Comparison of ENCODE assay signal across 27 mouse cellular contexts in genomic region chr12:96090995-96091394, GRCm38 (mm10).
DNase-seq lines count a peak whose midpoint lies in the region; ATAC-seq and TF ChIP-seq lines count a peak whose summit lies in the region.
"Had no signal": no experiment of that assay in that cellular context is flagged by ENCODE, and none has a peak within 500 bp of the region (broad histone marks: within the 10 kb centered on the region; RNA-seq: fewer than 3 reads in every experiment).

No protein-coding gene starts in this region.

- no peaks in the 10 kb centered on the region for H3K36me3 ChIP-seq in kidney, postnatal 0 days (ENCODE audit: insufficient read depth, low read length)
- H3K36me3 ChIP-seq in lung, embryonic 14.5 days (ENCODE audit: insufficient read depth) = no peaks in the 10 kb centered on the region
- H3K36me3 ChIP-seq: embryonic facial prominence, embryonic 13.5 days; embryonic facial prominence, embryonic 15.5 days; forebrain, embryonic 10.5 days; forebrain, embryonic 12.5 days; G1E had no signal

- WGBS in kidney, postnatal 0 days = 92% methylated on average over 2 of the region's 2 CpGs
- 91% methylated on average over 2 of the region's 2 CpGs for WGBS in lung, embryonic 14.5 days
- 87% methylated on average over 2 of the region's 2 CpGs for WGBS in lung, adult 2 months

- H3K4me2 ChIP-seq in kidney, postnatal 0 days (ENCODE audit: low read length) = no peak overlapping the region
- H3K4me2 ChIP-seq in lung, embryonic 14.5 days = no peak overlapping the region
- H3K4me2 ChIP-seq: embryonic facial prominence, embryonic 13.5 days; embryonic facial prominence, embryonic 15.5 days; forebrain, embryonic 12.5 days had no signal

- TF ChIP-seq POLR2A in lung, adult 2 months (IDR thresholded peaks at IDR 0.05; ENCODE audit: borderline replicate concordance, extremely low read depth, low read depth, low read length) = no peak

- no peak overlapping the region for H3K9ac ChIP-seq in kidney, postnatal 0 days (ENCODE audit: low read depth, low read length)
- no peak overlapping the region for H3K9ac ChIP-seq in lung, embryonic 14.5 days
- H3K9ac ChIP-seq: embryonic facial prominence, embryonic 13.5 days; embryonic facial prominence, embryonic 15.5 days; forebrain, embryonic 12.5 days had no signal

- H3K4me3 ChIP-seq in kidney, postnatal 0 days (replicated peaks; ENCODE audit: low read depth, low read length) = no peak overlapping the region
- H3K4me3 ChIP-seq in lung, embryonic 14.5 days (ENCODE audit: low read depth, low read length) = no peak overlapping the region
- no peak overlapping the region for H3K4me3 ChIP-seq in lung, adult 2 months (replicated peaks; ENCODE audit: extremely low read depth, low read depth, low read length)
- H3K4me3 ChIP-seq: embryonic facial prominence, embryonic 13.5 days; embryonic facial prominence, embryonic 15.5 days; erythroblast, embryonic 14.5 days; forebrain, embryonic 10.5 days; forebrain, embryonic 12.5 days had no signal

- H3K4me1 ChIP-seq in kidney, postnatal 0 days (replicated peaks; ENCODE audit: insufficient read depth, low read length) = no peaks in the 10 kb centered on the region
- H3K4me1 ChIP-seq in lung, embryonic 14.5 days (ENCODE audit: insufficient read depth) = no peaks in the 10 kb centered on the region
- no peaks in the 10 kb centered on the region for H3K4me1 ChIP-seq in lung, adult 2 months (ENCODE audit: control insufficient read depth, insufficient read depth, low read length)
- H3K4me1 ChIP-seq: embryonic facial prominence, embryonic 13.5 days; embryonic facial prominence, embryonic 15.5 days; forebrain, embryonic 10.5 days; forebrain, embryonic 12.5 days had no signal

- no peak for ATAC-seq in kidney, postnatal 0 days (replicated peaks; ENCODE audit: low FRiP score, low read depth)
- no peak for ATAC-seq in lung, embryonic 14.5 days (ENCODE audit: insufficient read depth)
- peak; percentile 58; the same call in 1 of the 2 replicates for ATAC-seq in common myeloid progenitor, adult 5-6 weeks (replicated peaks; ENCODE audit: low read depth, poor library complexity, severe bottlenecking)
- ATAC-seq in granulocyte monocyte progenitor cell, adult 5-6 weeks (replicated peaks; ENCODE audit: poor library complexity, severe bottlenecking) = no peak
- ATAC-seq: activated CD4-positive, CD25-positive, alpha-beta regulatory T cell, adult 4 months; CD4-positive, CD25-positive, alpha-beta regulatory T cell, adult 4 months; forebrain, embryonic 14.5 days; forebrain, embryonic 16.5 days; Patski had no signal

- no peaks in the 10 kb centered on the region for H3K27me3 ChIP-seq in kidney, postnatal 0 days (ENCODE audit: insufficient read depth, low read length)
- H3K27me3 ChIP-seq in lung, embryonic 14.5 days (ENCODE audit: insufficient read depth, low read length) = no peaks in the 10 kb centered on the region
- H3K27me3 ChIP-seq: CH12.LX; embryonic facial prominence, embryonic 13.5 days; embryonic facial prominence, embryonic 15.5 days; forebrain, embryonic 12.5 days; Patski had no signal

- no peak overlapping the region for H3K27ac ChIP-seq in kidney, postnatal 0 days
- H3K27ac ChIP-seq in lung, embryonic 14.5 days (ENCODE audit: low read depth) = no peak overlapping the region
- H3K27ac ChIP-seq: embryonic facial prominence, embryonic 13.5 days; embryonic facial prominence, embryonic 15.5 days; forebrain, embryonic 10.5 days; forebrain, embryonic 12.5 days had no signal

- DNase-seq in kidney, postnatal 0 days (ENCODE audit: low spot score) = peak; percentile 14
- DNase-seq in kidney, postnatal 4 days = no peak
- peak; percentile 5 for DNase-seq in lung, embryonic 14.5 days
- DNase-seq in lung, adult 2 months = no peak
- peak; percentile 42 for DNase-seq in 416B (ENCODE audit: low read depth)
- no peak for DNase-seq in retina, embryonic 14.5 days (ENCODE audit: low spot score)
- DNase-seq: adrenal gland, adult 8-10 months; B cell, adult 2 months; cerebellum, adult 11-12 months; cerebellum, adult 2 months; cerebellum, adult 9-10 months; cerebellum, postnatal 25 days; embryo, embryonic 11 days had no signal

- H3K9me3 ChIP-seq in kidney, postnatal 0 days (replicated peaks; ENCODE audit: low read length) = no peaks in the 10 kb centered on the region
- H3K9me3 ChIP-seq in lung, embryonic 14.5 days (ENCODE audit: low read depth, low read length) = no peaks in the 10 kb centered on the region
- H3K9me3 ChIP-seq: embryonic facial prominence, embryonic 13.5 days; embryonic facial prominence, embryonic 15.5 days; forebrain, embryonic 10.5 days; forebrain, embryonic 12.5 days; G1E had no signal

- TF ChIP-seq CTCF in kidney, postnatal 0 days (IDR thresholded peaks at IDR 0.05; ENCODE audit: low read depth) = peak; percentile 36
- TF ChIP-seq CTCF in lung, embryonic 14.5 days (IDR thresholded peaks at IDR 0.05; ENCODE audit: low read depth) = no peak
- TF ChIP-seq CTCF in lung, adult 2 months (IDR thresholded peaks at IDR 0.05; ENCODE audit: insufficient read depth, low read length) = no peak

Comparison
In these comparisons a context has a peak if more than half of its experiments do, and no peak if none do; other contexts are left out.
1. DNase-seq: peak in kidney, postnatal 0 days (single experiment), lung, embryonic 14.5 days (single experiment) and 416B (single experiment); none in kidney, postnatal 4 days (0 of 2), lung, adult 2 months (single experiment) and retina, embryonic 14.5 days (single experiment).